27 mouse cellular contexts compared by ENCODE assay signal in genomic region chr19:54297663-54298388, GRCm38 (mm10).
DNase-seq lines count a peak whose midpoint lies in the region; ATAC-seq lines count a peak whose summit lies in the region.
"Had no signal": no experiment of that assay in that cellular context is flagged by ENCODE, and none has a peak within 500 bp of the region (broad histone marks: within the 10 kb centered on the region; RNA-seq: fewer than 3 reads in every experiment).

No protein-coding gene starts in this region.

- ATAC-seq in hindbrain, embryonic 13.5 days (ENCODE audit: low FRiP score): no peak
- ATAC-seq in hindbrain, embryonic 11.5 days (ENCODE audit: low FRiP score): no peak
- peak; percentile 67; the same call in 1 of the 2 replicates for ATAC-seq in kidney, embryonic 16.5 days (ENCODE audit: low FRiP score, low TSS enrichment)
- ATAC-seq in neural tube, embryonic 12.5 days (ENCODE audit: low FRiP score, low read depth): 0 out of 2 replicates have a peak, but pooled peaks have one; percentile 37
- ATAC-seq in forebrain, embryonic 12.5 days (ENCODE audit: low FRiP score): no peak
- ATAC-seq: forebrain, embryonic 14.5 days; forebrain, postnatal 0 days; hindbrain, embryonic 16.5 days; Patski had no signal

- H3K9me3 ChIP-seq in hindbrain, embryonic 13.5 days: no peaks in the 10 kb centered on the region
- H3K9me3 ChIP-seq in hindbrain, embryonic 11.5 days (ENCODE audit: control insufficient read depth, low read length): no peaks in the 10 kb centered on the region
- peaks cover 3% of the 10 kb centered on the region; the same call in 1 of the 2 replicates for H3K9me3 ChIP-seq in kidney, embryonic 16.5 days (ENCODE audit: low read length)
- no peaks in the 10 kb centered on the region for H3K9me3 ChIP-seq in neural tube, embryonic 12.5 days
- no peaks in the 10 kb centered on the region for H3K9me3 ChIP-seq in forebrain, embryonic 12.5 days
- H3K9me3 ChIP-seq: forebrain, embryonic 10.5 days; G1E; heart, embryonic 13.5 days; hindbrain, embryonic 12.5 days had no signal

- no peak overlapping the region for H3K4me3 ChIP-seq in hindbrain, embryonic 13.5 days
- no peak overlapping the region for H3K4me3 ChIP-seq in hindbrain, embryonic 11.5 days (ENCODE audit: low read depth, low read length)
- no peak overlapping the region for H3K4me3 ChIP-seq in kidney, embryonic 16.5 days (ENCODE audit: low read length)
- no peak overlapping the region for H3K4me3 ChIP-seq in neural tube, embryonic 12.5 days
- H3K4me3 ChIP-seq in forebrain, embryonic 12.5 days (replicated peaks): no peak overlapping the region
- H3K4me3 ChIP-seq: forebrain, embryonic 10.5 days; gastrocnemius, adult 2 months; heart, embryonic 13.5 days; hindbrain, embryonic 12.5 days had no signal

- H3K27me3 ChIP-seq in hindbrain, embryonic 13.5 days: no peaks in the 10 kb centered on the region
- H3K27me3 ChIP-seq in hindbrain, embryonic 11.5 days (ENCODE audit: control insufficient read depth, insufficient read depth, low read length): no peaks in the 10 kb centered on the region
- no peaks in the 10 kb centered on the region for H3K27me3 ChIP-seq in kidney, embryonic 16.5 days (ENCODE audit: insufficient read depth, low read length)
- H3K27me3 ChIP-seq in neural tube, embryonic 12.5 days (replicated peaks): no peaks in the 10 kb centered on the region
- H3K27me3 ChIP-seq in forebrain, embryonic 12.5 days: no peaks in the 10 kb centered on the region
- H3K27me3 ChIP-seq: CH12.LX; heart, embryonic 13.5 days; hindbrain, embryonic 12.5 days had no signal

- H3K9ac ChIP-seq in hindbrain, embryonic 13.5 days: no peak overlapping the region
- H3K9ac ChIP-seq in hindbrain, embryonic 11.5 days (ENCODE audit: low read depth, low read length): no peak overlapping the region
- no peak overlapping the region for H3K9ac ChIP-seq in kidney, embryonic 16.5 days (replicated peaks; ENCODE audit: low read length)
- H3K9ac ChIP-seq in neural tube, embryonic 12.5 days: no peak overlapping the region
- no peak overlapping the region for H3K9ac ChIP-seq in forebrain, embryonic 12.5 days
- H3K9ac ChIP-seq: forebrain, postnatal 0 days; heart, embryonic 13.5 days; hindbrain, embryonic 12.5 days had no signal

- 0 out of 2 replicates have a peak, but pooled peaks cover 2% of the 10 kb centered on the region for H3K4me1 ChIP-seq in hindbrain, embryonic 13.5 days (replicated peaks)
- H3K4me1 ChIP-seq in hindbrain, embryonic 11.5 days (replicated peaks; ENCODE audit: control insufficient read depth, insufficient read depth, low read length): no peaks in the 10 kb centered on the region
- H3K4me1 ChIP-seq in kidney, embryonic 16.5 days (ENCODE audit: insufficient read depth, low read length): peaks cover 6% of the 10 kb centered on the region; the same call in 1 of the 2 replicates
- H3K4me1 ChIP-seq in neural tube, embryonic 12.5 days: no peaks in the 10 kb centered on the region
- no peaks in the 10 kb centered on the region for H3K4me1 ChIP-seq in forebrain, embryonic 12.5 days
- H3K4me1 ChIP-seq: forebrain, embryonic 10.5 days; heart, embryonic 13.5 days; hindbrain, embryonic 12.5 days had no signal

- H3K27ac ChIP-seq in hindbrain, embryonic 13.5 days: 0 out of 2 replicates have a peak overlapping the region, but pooled peaks have one; percentile 8
- no peak overlapping the region for H3K27ac ChIP-seq in hindbrain, embryonic 11.5 days (ENCODE audit: low read depth, low read length)
- no peak overlapping the region for H3K27ac ChIP-seq in kidney, embryonic 16.5 days (ENCODE audit: low read length)
- H3K27ac ChIP-seq in neural tube, embryonic 12.5 days: no peak overlapping the region
- H3K27ac ChIP-seq in forebrain, embryonic 12.5 days: no peak overlapping the region
- H3K27ac ChIP-seq: forebrain, embryonic 10.5 days; gastrocnemius, adult 2 months; heart, embryonic 13.5 days; hindbrain, embryonic 12.5 days had no signal

- no peak overlapping the region for H3K4me2 ChIP-seq in hindbrain, embryonic 13.5 days
- no peak overlapping the region for H3K4me2 ChIP-seq in hindbrain, embryonic 11.5 days (replicated peaks; ENCODE audit: low read depth, low read length)
- no peak overlapping the region for H3K4me2 ChIP-seq in kidney, embryonic 16.5 days (replicated peaks; ENCODE audit: low read depth, low read length)
- H3K4me2 ChIP-seq in neural tube, embryonic 12.5 days (replicated peaks): no peak overlapping the region
- H3K4me2 ChIP-seq in forebrain, embryonic 12.5 days: no peak overlapping the region
- H3K4me2 ChIP-seq: heart, embryonic 13.5 days; hindbrain, embryonic 12.5 days had no signal

- WGBS in hindbrain, embryonic 13.5 days: 74% methylated on average over 10 of the region's 10 CpGs
- 88% methylated on average over 10 of the region's 10 CpGs for WGBS in hindbrain, embryonic 11.5 days
- 22% methylated on average over 10 of the region's 10 CpGs for WGBS in kidney, embryonic 16.5 days
- WGBS in neural tube, embryonic 12.5 days: 55% methylated on average over 10 of the region's 10 CpGs
- WGBS in forebrain, embryonic 12.5 days: 84% methylated on average over 10 of the region's 10 CpGs

- DNase-seq in hindbrain, embryonic 11.5 days (ENCODE audit: low spot score): no peak
- DNase-seq in kidney, postnatal 36 days: no peak
- DNase-seq in neural tube, embryonic 10.5 days (ENCODE audit: extremely low spot score, low spot score): no peak
- DNase-seq: adrenal gland, postnatal 10 days; adrenal gland, postnatal 36 days; B cell, adult 2 months; cerebellum, adult 18-20 months; cerebellum, adult 9-10 months; cerebellum, postnatal 14 days; forebrain, postnatal 0 days; gastrocnemius, adult 2 months; gastrocnemius, postnatal 14 days; heart, adult 18-20 months; heart, postnatal 14 days; heart, postnatal 4 days had no signal

- no peaks in the 10 kb centered on the region for H3K36me3 ChIP-seq in hindbrain, embryonic 13.5 days
- no peaks in the 10 kb centered on the region for H3K36me3 ChIP-seq in hindbrain, embryonic 11.5 days (ENCODE audit: control insufficient read depth, insufficient read depth, low read length)
- H3K36me3 ChIP-seq in kidney, embryonic 16.5 days (ENCODE audit: insufficient read depth, low read length): no peaks in the 10 kb centered on the region
- no peaks in the 10 kb centered on the region for H3K36me3 ChIP-seq in neural tube, embryonic 12.5 days
- H3K36me3 ChIP-seq in forebrain, embryonic 12.5 days (replicated peaks): no peaks in the 10 kb centered on the region
- H3K36me3 ChIP-seq: forebrain, embryonic 10.5 days; G1E; heart, embryonic 13.5 days; hindbrain, embryonic 12.5 days had no signal

Comparison
In these comparisons a context has a peak if more than half of its experiments do, and no peak if none do; other contexts are left out.
1. ATAC-seq: peak in kidney, embryonic 16.5 days (single experiment) and neural tube, embryonic 12.5 days (single experiment); none in hindbrain, embryonic 13.5 days (single experiment), hindbrain, embryonic 11.5 days (single experiment) and forebrain, embryonic 12.5 days (single experiment).